Mouse (Mus musculus) pancreas, adult 10 weeks (tissue): ENCODE measurements around the gene Ighmbp2. TPM values are rescaled to one million over a fixed set of nuclear protein-coding genes. Genes with fewer than 3 reads are reported as not detected.

ENCODE experiments used
- polyA plus RNA-seq: library from polyadenylated mRNA; stranded (reverse); fragments of 350-450 nt; fragmentation: Illumina TruSeq; extraction: RNeasy Lipid Tissue Mini Kit (QIAGEN cat#74804); gene quantifications from one replicate; pipeline ENCODE4 v1.2.3, GENCODE M21; 2015; ENCODE audit warnings: low read depth, low replicate concordance; ENCODE audit not compliant: insufficient read depth

Ighmbp2 gene
- polyA plus RNA-seq: 1.8 TPM

DNA sequence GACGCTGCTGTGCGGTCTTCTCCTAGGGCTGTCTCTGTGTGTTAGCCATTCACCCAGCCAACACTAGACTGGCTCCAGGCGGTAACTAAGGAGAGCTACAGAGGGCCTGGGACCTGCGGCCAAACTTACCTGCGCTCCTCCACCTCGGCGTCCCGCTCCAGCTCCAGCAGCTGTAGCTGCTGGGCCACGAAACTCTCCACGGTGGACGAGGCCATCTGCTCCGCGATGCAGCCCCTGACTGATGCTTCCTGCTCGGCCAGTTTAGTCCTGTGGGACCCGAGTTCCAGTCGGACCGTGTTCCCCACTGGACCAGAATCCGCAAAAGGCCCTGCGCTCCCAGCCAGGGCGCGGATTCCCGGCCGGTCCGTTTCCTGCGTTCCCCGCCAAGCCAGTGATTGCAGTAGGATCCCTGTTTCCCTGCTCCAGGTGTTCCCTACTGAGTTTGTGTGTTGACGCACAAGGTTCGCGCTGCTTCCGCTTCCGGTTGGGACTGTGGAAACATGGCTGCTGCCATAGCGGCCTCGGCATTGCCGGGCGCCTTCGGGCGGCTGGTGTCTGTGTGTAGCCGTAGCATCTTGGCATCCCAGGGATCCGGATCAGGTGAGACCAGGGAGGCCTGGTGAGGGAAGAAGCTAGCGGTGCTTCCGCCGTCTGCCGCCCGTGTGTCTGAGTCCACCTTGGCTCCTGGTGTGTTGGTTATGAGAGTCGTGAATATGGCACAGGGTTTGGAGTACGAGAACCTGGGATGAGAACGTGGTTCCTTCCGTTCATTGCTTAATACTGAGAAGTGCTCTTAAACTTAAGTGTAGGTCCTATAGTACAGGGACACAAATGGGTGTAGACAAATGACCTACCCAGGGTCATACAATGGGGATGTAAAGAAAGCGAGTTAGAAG is at the start of gene Ighmbp2, which contains the start of gene Mrpl21:
TSS of gene Ighmbp2 (minus strand) at position 446 of the 896 bp plus-strand sequence.
TSS of gene Mrpl21 (plus strand) at position 330 of the 896 bp plus-strand sequence.

DNA sequence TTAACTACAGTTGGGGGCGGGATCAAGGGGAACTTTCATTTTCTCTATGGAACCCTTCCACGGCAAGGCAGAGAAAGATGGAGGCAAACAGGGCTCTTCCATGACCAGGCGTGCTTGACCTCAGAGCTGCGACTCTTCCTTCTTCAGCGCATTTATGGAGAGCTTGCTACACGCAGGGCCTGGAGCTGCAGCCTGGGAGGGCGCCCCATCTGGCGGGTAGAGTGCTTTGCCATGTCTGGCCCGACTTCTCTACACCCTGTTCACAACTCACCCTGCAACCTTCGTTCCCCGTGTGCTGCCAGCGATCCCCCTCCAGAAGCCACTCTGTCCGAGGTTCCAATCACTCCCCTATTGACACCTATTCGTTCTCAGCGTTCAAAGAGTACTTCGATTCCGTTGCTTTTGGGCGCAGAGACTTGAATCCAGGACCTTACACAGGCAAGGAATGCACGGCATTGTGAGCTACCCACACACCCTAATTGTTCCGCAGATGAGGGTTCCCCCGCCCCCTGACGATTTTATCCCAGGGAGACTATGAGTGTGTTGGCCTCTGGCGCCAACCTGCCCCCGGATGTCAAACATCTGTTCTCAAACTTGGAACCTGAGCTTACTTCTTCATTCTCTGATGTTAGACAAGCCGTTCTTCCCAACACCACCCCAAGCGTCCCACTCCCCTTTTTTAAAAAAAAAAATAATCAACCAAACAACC is 39.6 kb upstream of the Ighmbp2 start, which contains the start of gene Cpt1a:
TSS of gene Cpt1a (plus strand) at position 74 of the 709 bp plus-strand sequence.

Other genes starting within 250 kb of the Ighmbp2 start
- 15.9 TPM for gene Mrpl21, start 116 bp downstream of the Ighmbp2 start, polyA plus RNA-seq
- 10.6 TPM for gene Cpt1a, start 39.3 kb upstream of the Ighmbp2 start, polyA plus RNA-seq
- not detected for gene Tesmin, start 105.8 kb upstream of the Ighmbp2 start, polyA plus RNA-seq
- gene Gal, start 131.5 kb upstream of the Ighmbp2 start, polyA plus RNA-seq: 129 TPM